Mouse (Mus musculus): ENCODE results near the gene C1rl. TPM values are rescaled to one million over a fixed set of nuclear protein-coding genes. Genes with fewer than 3 reads are reported as not detected.
"Not testable (repeated sequence)": the region's sequence is repeated elsewhere in the genome, so short reads cannot be mapped to it uniquely, and the experiment has no call there.

The C1rl gene
- polyA plus RNA-seq, 1 experiment from 2014 or later = 0.17 TPM

DNA sequence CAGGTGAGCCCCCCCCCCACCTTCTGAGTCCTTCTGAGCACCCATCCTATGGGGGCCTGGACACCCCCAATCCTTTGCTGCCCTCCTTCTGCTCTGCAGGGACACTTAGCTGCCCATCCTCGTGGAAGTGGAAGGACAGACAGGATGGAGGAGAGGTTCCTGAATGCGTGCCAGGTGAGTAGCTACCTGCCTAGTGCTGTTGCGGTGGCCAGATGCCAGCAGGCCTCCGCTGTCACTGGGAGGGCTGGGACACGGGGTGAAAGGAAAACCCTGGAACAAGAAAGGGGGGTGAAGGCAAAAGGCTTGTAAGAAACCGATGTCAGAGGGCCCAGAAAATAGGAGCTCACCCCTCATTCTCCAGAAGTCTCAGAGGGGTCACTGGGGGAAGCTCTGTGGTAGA lies 14.1 kb downstream of the C1rl start:
- Histone ChIP-seq H3K4me2 (ENCODE audit: low read depth) (no peak overlapping the region), H3K27ac (ENCODE audit: low read depth, low read length) (no peak overlapping the region), H3K4me3 (ENCODE audit: low read depth, low read length) (no peak overlapping the region), H3K36me3 (ENCODE audit: control insufficient read depth, insufficient read depth, low read length) (no peaks in the 10 kb centered on the region), H3K27me3 (ENCODE audit: control insufficient read depth, insufficient read depth, low read length) (no peaks in the 10 kb centered on the region), H3K4me1 (ENCODE audit: control insufficient read depth, insufficient read depth, low read length) (no peaks in the 10 kb centered on the region), H3K9ac (ENCODE audit: low read length) (no peak overlapping the region), H3K9me3 (ENCODE audit: control insufficient read depth, low read length) (no peaks in the 10 kb centered on the region)
- WGBS = 80% methylated on average over 6 of the region's 6 CpGs
- DNase-seq (ENCODE audit: low spot score) = no peak
- ATAC-seq (ENCODE audit: insufficient read depth, low FRiP score, low TSS enrichment) = no peak

DNA sequence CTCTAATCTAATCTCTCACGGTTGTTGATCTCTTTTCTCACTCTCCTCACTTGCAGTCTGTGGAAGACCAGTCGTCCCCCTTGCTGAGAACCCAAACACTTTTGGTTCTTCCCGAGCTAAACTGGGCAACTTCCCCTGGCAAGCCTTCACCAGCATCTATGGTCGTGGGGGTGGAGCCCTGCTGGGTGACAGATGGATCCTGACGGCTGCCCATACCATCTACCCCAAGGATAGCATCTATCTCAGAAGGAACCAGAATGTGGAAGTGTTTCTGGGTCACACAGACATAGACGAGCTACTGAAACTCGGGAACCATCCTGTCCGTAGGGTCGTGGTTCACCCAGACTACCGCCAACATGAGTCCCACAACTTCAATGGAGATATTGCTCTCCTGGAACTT lies 15.4 kb downstream of the C1rl start:
- no peaks in the 10 kb centered on the region for H3K9me3 ChIP-seq (ENCODE audit: control insufficient read depth, low read length)
- H3K27ac ChIP-seq (ENCODE audit: low read depth, low read length) = no peak overlapping the region
- WGBS = 82% methylated on average over 10 of the region's 10 CpGs
- H3K4me3 ChIP-seq (ENCODE audit: low read depth, low read length) = no peak overlapping the region
- H3K27me3 ChIP-seq (ENCODE audit: control insufficient read depth, insufficient read depth, low read length) = no peaks in the 10 kb centered on the region
- no peaks in the 10 kb centered on the region for H3K36me3 ChIP-seq (ENCODE audit: control insufficient read depth, insufficient read depth, low read length)
- no peak overlapping the region for H3K4me2 ChIP-seq (ENCODE audit: low read depth)
- H3K4me1 ChIP-seq (ENCODE audit: control insufficient read depth, insufficient read depth, low read length) = no peaks in the 10 kb centered on the region
- no peak for ATAC-seq (ENCODE audit: insufficient read depth, low FRiP score, low TSS enrichment)
- DNase-seq (ENCODE audit: low spot score) = no peak
- no peak overlapping the region for H3K9ac ChIP-seq (ENCODE audit: low read length)

DNA sequence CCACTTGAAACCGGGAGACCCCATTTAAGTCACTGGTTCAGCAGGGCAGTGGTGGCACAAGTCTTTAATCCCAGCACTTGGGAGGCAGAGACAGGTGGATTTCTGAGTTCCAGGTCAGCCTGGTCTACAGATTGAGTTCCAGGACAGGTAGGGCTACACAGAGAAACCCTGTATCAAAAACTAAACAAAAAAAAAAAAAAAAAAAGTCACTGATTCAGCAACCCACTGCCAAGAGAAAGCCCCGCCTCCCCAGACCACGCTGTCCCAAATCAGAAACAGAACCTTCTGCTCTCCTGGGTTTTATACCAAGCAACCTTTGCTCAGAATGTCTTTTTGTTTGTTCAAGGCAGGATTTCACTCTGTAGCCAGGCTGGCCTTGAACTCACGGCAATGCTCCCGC lies 16.3 kb downstream of the C1rl start:
- 85% methylated on average over 5 of the region's 5 CpGs for WGBS
- DNase-seq (ENCODE audit: low spot score); H3K4me3 ChIP-seq (ENCODE audit: low read depth, low read length); H3K27ac ChIP-seq (ENCODE audit: low read depth, low read length); H3K9ac ChIP-seq (ENCODE audit: low read length); H3K4me1 ChIP-seq (ENCODE audit: control insufficient read depth, insufficient read depth, low read length); H3K9me3 ChIP-seq (ENCODE audit: control insufficient read depth, low read length); H3K36me3 ChIP-seq (ENCODE audit: control insufficient read depth, insufficient read depth, low read length); H3K27me3 ChIP-seq (ENCODE audit: control insufficient read depth, insufficient read depth, low read length); H3K4me2 ChIP-seq (ENCODE audit: low read depth); ATAC-seq (ENCODE audit: insufficient read depth, low FRiP score, low TSS enrichment): not testable (repeated sequence)

DNA sequence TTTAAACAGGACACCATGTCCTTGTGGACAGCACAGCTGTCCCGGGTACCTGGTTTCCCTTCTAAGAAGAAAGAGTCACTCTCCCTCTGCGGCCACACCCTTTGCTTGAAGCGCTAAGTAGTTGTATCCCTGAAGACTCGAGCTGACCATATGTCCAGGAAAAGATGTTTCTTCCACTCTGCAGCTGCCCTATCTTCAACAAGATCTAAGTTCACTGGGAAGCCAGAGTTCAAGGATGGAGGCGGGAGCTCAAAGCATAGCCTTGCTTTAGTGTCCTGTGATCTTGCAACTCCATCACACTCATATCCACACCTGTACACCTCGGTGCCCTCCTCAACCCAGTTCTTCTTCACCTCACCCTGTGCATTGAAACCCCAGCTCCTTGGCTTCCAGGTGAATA lies 19.0 kb downstream of the C1rl start:
- ATAC-seq (ENCODE audit: insufficient read depth, low FRiP score, low TSS enrichment) (no peak), DNase-seq (ENCODE audit: low spot score) (no peak)
- no peak overlapping the region for H3K4me3 ChIP-seq (ENCODE audit: low read depth, low read length)
- H3K36me3 ChIP-seq (ENCODE audit: control insufficient read depth, insufficient read depth, low read length) = no peaks in the 10 kb centered on the region
- no peak overlapping the region for H3K9ac ChIP-seq (ENCODE audit: low read length)
- 66% methylated on average over 6 of the region's 6 CpGs for WGBS
- no peaks in the 10 kb centered on the region for H3K4me1 ChIP-seq (ENCODE audit: control insufficient read depth, insufficient read depth, low read length)
- no peaks in the 10 kb centered on the region for H3K9me3 ChIP-seq (ENCODE audit: control insufficient read depth, low read length)
- no peak overlapping the region for H3K4me2 ChIP-seq (ENCODE audit: low read depth)
- H3K27ac ChIP-seq (ENCODE audit: low read depth, low read length) = no peak overlapping the region
- no peaks in the 10 kb centered on the region for H3K27me3 ChIP-seq (ENCODE audit: control insufficient read depth, insufficient read depth, low read length)

DNA sequence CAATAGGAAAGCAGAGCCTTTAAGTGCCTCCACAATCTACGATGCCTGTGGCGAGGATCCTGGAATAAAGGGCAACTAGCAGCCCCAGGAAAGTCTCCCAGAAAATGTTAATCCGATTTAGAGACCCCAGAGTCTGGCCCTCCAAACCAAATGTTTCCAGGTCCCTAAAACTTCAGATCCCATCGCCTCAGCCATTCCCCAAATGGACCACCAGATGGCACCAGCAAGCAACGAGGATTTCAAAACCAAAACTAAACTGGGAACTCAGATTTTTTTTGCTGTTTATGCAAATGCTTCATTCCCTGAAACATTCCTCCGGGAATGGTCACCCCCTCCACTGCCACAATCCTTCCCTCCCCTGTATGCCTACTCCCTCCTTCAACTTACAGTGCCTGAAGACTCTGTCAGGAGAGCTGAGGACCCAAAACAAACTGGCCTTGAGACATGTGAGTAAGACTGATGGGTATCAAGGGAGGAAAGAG lies 19.5 kb downstream of the C1rl start, which contains the start of gene C1ra:
TSS of gene C1ra (plus strand) at position 51 of the 482 bp plus-strand sequence.
- ATAC-seq (ENCODE audit: insufficient read depth, low FRiP score, low TSS enrichment) (no peak), DNase-seq (ENCODE audit: low spot score) (peak; percentile 50)
- WGBS = 24% methylated on average over 6 of the region's 6 CpGs
- no peaks in the 10 kb centered on the region for H3K9me3 ChIP-seq (ENCODE audit: control insufficient read depth, low read length)
- H3K4me2 ChIP-seq (ENCODE audit: low read depth) = no peak within 1 kb of the TSS
- no peak within 1 kb of the TSS for H3K27ac ChIP-seq (ENCODE audit: low read depth, low read length)
- no peak within 1 kb of the TSS for H3K4me3 ChIP-seq (ENCODE audit: low read depth, low read length)
- H3K4me1 ChIP-seq (ENCODE audit: control insufficient read depth, insufficient read depth, low read length) = no peaks in the 10 kb centered on the region
- no peaks in the 10 kb centered on the region for H3K27me3 ChIP-seq (ENCODE audit: control insufficient read depth, insufficient read depth, low read length)
- H3K9ac ChIP-seq (ENCODE audit: low read length) = no peak within 1 kb of the TSS
- H3K36me3 ChIP-seq (ENCODE audit: control insufficient read depth, insufficient read depth, low read length) = no peaks in the 10 kb centered on the region

DNA sequence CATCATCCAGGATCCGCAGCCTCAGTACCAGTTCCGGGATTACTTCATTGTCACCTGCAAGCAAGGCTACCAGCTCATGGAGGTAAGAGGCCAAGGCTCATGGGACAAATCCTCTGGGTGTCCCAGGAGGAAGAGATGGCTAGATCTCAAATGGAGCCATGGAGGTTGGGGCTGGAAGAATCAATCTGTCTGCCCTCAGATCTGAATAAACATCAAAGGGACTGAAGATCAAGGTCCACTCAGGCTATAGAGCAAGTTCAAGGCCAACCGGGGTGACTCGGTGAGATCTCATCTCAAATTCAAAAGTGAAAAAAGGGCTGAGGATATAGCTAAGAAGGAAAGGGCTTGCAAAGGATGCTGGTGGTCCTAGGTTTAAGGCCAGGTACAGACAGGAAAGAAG lies 24.8 kb downstream of the C1rl start:
- DNase-seq (ENCODE audit: low spot score); H3K9me3 ChIP-seq (ENCODE audit: control insufficient read depth, low read length); H3K9ac ChIP-seq (ENCODE audit: low read length); H3K36me3 ChIP-seq (ENCODE audit: control insufficient read depth, insufficient read depth, low read length); H3K27ac ChIP-seq (ENCODE audit: low read depth, low read length); H3K27me3 ChIP-seq (ENCODE audit: control insufficient read depth, insufficient read depth, low read length); H3K4me1 ChIP-seq (ENCODE audit: control insufficient read depth, insufficient read depth, low read length); ATAC-seq (ENCODE audit: insufficient read depth, low FRiP score, low TSS enrichment); H3K4me3 ChIP-seq (ENCODE audit: low read depth, low read length); H3K4me2 ChIP-seq (ENCODE audit: low read depth): not testable (repeated sequence)
- 91% methylated on average over 3 of the region's 4 CpGs for WGBS

DNA sequence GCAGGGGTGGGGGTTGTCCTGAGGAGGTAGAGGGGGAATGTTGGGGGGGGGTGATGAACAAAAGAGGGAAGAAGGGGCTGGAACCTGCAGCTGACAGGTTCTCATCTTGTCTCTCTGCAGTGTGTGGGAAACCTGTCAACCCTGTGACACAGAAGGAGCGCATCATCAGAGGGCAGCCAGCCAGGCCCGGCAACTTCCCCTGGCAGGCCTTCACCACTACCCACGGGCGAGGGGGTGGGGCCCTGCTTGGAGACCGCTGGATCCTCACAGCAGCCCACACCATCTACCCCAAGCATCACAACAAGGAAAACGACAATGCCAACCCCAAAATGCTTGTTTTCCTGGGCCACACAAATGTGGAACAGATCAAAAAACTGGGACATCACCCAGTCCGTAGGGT lies 29.2 kb downstream of the C1rl start:
- not testable (repeated sequence) for H3K36me3 ChIP-seq (ENCODE audit: control insufficient read depth, insufficient read depth, low read length); DNase-seq (ENCODE audit: low spot score); H3K27me3 ChIP-seq (ENCODE audit: control insufficient read depth, insufficient read depth, low read length); H3K4me1 ChIP-seq (ENCODE audit: control insufficient read depth, insufficient read depth, low read length); H3K27ac ChIP-seq (ENCODE audit: low read depth, low read length); H3K9me3 ChIP-seq (ENCODE audit: control insufficient read depth, low read length); ATAC-seq (ENCODE audit: insufficient read depth, low FRiP score, low TSS enrichment); H3K4me2 ChIP-seq (ENCODE audit: low read depth); H3K9ac ChIP-seq (ENCODE audit: low read length); H3K4me3 ChIP-seq (ENCODE audit: low read depth, low read length)
- 89% methylated on average over 7 of the region's 7 CpGs for WGBS

DNA sequence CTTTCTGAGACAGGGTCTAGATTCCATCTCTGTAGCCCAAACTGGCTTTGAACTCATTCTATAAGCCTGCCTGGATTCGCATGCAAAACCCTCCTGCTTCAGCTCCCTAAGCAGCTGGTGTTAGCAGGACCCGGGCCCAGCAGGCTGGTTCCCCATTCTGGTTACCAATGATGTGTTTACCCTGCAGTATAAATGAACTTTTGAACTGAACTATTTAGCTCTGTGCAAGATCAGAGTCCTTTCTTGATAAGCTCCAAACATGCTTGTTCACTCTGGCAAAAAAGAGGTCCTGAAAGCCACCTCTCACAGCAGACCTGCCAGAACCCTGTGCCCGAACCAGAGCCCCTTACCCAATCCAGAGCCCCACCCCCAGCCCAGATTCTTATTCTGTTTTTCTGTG lies 35.0 kb downstream of the C1rl start:
- H3K9me3 ChIP-seq (ENCODE audit: control insufficient read depth, low read length) = no peaks in the 10 kb centered on the region
- no peak overlapping the region for H3K4me3 ChIP-seq (ENCODE audit: low read depth, low read length)
- no peak for DNase-seq (ENCODE audit: low spot score)
- no peak overlapping the region for H3K27ac ChIP-seq (ENCODE audit: low read depth, low read length)
- no peak for ATAC-seq (ENCODE audit: insufficient read depth, low FRiP score, low TSS enrichment)
- H3K4me2 ChIP-seq (ENCODE audit: low read depth) = no peak overlapping the region
- no peak overlapping the region for H3K9ac ChIP-seq (ENCODE audit: low read length)
- 79% methylated on average over 3 of the region's 3 CpGs for WGBS
- no peaks in the 10 kb centered on the region for H3K27me3 ChIP-seq (ENCODE audit: control insufficient read depth, insufficient read depth, low read length)
- H3K36me3 ChIP-seq (ENCODE audit: control insufficient read depth, insufficient read depth, low read length) = no peaks in the 10 kb centered on the region
- H3K4me1 ChIP-seq (ENCODE audit: control insufficient read depth, insufficient read depth, low read length) = no peaks in the 10 kb centered on the region

DNA sequence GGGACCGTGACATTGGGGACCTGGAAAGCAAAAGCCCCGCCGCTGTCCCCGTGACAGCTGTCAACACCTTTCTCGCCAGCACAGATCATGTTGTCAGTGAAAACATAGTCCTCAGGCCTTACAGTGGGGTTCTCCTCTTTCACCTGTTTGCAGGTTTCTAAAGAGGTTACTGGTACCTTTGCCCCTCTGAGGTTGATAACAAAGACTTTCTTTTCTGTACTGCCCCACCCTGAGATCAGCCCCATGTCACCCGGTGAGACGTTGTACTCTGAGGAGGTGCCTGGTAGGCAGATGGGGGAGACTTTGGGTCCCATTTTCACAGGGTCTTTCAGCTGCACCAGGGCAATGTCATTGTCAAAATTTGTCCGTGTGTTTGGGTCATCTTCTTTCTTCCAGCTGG lies 38.2 kb downstream of the C1rl start:
- H3K27me3 ChIP-seq (ENCODE audit: control insufficient read depth, insufficient read depth, low read length) = no peaks in the 10 kb centered on the region
- no peak overlapping the region for H3K4me3 ChIP-seq (ENCODE audit: low read depth, low read length)
- DNase-seq (ENCODE audit: low spot score) (no peak), ATAC-seq (ENCODE audit: insufficient read depth, low FRiP score, low TSS enrichment) (no peak)
- no peaks in the 10 kb centered on the region for H3K36me3 ChIP-seq (ENCODE audit: control insufficient read depth, insufficient read depth, low read length)
- WGBS = 86% methylated on average over 8 of the region's 8 CpGs
- no peaks in the 10 kb centered on the region for H3K4me1 ChIP-seq (ENCODE audit: control insufficient read depth, insufficient read depth, low read length)
- H3K27ac ChIP-seq (ENCODE audit: low read depth, low read length) = no peak overlapping the region
- H3K4me2 ChIP-seq (ENCODE audit: low read depth) = no peak overlapping the region
- H3K9ac ChIP-seq (ENCODE audit: low read length) = no peak overlapping the region
- H3K9me3 ChIP-seq (ENCODE audit: control insufficient read depth, low read length) = no peaks in the 10 kb centered on the region
